Mouse (Mus musculus): ENCODE data around the gene Bcar1.
A peak's percentile ranks its signal among the peaks of the same experiment; 100 is the strongest.

The Bcar1 gene

DNA sequence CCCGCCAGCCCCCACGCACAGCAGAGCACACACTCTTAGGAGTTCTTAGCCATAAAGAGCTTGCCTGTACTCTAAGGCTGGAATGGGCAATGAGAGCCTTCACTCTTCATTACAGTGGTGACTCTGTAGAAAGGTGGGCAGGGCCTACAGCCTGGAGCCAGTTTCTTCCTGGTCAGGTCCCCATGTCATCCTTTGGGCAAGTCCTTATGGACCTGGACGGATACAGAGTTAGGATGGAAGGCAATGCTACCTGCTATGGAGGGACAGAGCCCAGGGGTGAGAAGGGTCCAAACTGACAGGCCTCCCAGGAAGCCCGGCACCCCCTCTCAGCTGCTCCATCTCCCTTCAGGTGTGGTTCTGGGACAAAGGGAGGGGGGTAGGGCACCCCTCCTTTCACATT, 7.8 kb downstream of the Bcar1 start:
- peak in 1 of 2 experiments; percentile 45 for DNase-seq

DNA sequence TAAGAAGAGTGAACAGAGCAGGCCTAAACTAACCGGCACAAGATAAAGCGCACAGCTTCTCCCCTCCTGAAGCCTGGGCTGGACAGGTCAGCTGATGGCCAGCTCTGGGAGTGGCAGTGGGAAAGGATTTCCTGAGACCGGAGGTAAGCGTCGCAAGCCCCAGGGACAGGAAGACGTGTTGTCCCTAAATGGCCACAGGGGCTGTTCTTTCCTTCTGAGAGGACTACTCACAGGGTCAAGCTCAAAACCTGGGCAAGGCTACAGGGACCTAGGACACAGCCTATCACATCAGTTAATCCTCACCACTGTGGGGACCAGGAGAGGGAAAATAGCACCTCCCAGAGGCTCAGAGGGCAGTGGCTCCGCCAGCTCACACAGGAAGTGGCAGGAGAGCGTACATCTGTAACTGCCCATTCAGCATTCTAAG, 8.3 kb downstream of the Bcar1 start:
- DNase-seq = peak; percentile 37 to 42

GRCm38 (mm10) chr8:111734244-111734960, 9.2 kb downstream of the Bcar1 start:
- peak; percentile 34 to 35 for DNase-seq

GRCm38 (mm10) chr8:111733581-111734243, 9.9 kb downstream of the Bcar1 start:
- no peak for DNase-seq

DNA sequence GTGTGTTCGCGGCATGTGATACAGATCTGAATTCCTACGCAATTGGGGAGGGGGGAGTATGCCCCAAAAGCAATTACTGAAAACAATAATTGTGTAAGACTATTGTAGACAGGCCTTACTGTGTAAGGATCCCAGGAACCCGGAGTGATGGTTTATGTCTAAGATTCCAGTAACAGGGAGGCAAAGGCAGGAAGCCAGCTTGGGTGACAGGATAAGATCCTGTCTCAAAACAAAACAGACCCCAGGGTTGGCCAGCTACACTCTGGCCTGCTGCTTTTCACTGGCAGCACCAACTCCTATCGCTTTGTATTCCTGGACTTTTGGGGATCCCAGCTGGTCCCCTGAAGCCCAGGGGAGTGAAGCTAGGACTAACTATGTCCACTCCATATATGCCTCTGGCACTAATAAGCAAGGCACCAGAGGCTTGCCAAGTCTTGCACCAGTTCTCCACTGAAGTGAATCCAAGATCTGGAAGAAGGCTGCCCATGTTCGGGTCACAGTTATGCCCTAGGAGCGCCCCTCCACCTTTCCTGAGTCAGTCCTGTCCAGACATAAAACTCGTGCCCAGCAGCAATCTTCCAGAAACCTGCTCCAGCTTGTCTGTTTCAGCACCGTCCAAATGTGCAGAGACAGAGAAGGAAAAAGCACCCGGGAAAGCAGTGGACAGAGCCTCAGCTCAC, 11.1 kb downstream of the Bcar1 start:
- peak in 1 of 2 experiments; percentile 29 for DNase-seq

DNA sequence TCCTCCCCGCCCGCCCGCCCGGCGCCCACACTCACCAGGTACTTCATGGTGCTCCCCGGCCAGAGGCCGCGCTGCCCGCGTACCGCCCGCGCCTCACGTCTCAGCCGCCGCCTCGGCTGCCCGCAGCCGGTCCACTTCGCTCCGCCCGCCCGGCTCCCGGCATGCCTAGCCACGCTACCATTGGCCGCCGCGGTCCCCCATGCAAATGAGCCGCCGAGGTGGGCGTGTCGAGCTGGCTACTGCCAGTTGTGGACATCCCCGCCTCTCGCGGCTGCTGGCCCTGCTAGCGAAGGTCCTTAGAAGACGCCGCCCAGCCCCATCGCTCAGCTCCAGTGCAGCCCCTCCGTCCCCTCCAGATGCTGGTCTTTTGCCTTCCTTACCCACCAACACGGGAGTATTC, 11.6 kb downstream of the Bcar1 start:
- DNase-seq = peak; percentile 94 to 97

GRCm38 (mm10) chr8:111731231-111731977, 12.2 kb downstream of the Bcar1 start:
- peak; percentile 66 to 70 for DNase-seq

- peak; percentile 33 to 34 for DNase-seq
Observed at GRCm38 (mm10) chr8:111729233-111730170, 14.1 kb downstream of the Bcar1 start.

- DNase-seq = peak; percentile 22
Observed at GRCm38 (mm10) chr8:111728481-111728880, 15.1 kb downstream of the Bcar1 start.

DNA sequence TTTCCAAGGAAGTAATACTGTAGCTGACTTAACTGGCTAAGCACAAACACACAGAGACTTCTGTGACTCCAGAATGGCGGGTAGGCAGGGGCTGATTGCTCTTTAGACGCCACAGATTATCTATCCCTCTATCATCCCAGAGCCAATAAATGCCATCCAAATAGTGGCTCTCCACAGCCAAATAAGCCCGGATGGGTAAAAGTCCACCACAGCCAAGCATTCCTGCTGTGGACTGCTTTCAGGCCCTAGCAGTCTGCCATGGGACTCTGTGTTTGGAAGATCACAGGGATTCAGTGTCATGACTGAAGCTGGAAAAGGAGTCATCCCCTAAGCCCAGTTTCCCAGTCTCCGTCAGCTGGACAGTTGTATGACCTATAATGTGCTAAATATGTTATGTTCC, 16.1 kb downstream of the Bcar1 start:
- DNase-seq = peak; percentile 2 to 11

GRCm38 (mm10) chr8:111726102-111726900, 17.3 kb downstream of the Bcar1 start:
- peak; percentile 68 to 77 for DNase-seq

DNA sequence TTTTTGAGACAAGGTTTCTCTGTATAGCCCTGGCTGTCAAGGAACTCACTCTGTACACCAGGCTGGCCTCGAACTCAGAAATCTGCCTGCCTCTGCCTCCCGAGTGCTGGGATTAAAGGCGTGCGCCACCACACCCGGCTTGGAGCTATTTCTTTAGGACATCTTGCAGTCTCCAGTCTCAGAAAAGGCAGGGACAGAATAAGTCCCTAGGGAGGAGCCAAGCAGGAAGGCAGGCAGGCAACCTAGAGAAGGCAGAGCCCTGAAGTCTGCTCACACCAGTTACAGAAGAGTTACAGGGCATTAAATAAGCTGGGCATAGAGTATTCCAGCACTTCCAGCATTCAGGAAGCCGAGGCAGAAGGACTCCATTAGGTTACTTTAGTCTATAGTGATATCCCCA, 18.3 kb downstream of the Bcar1 start:
- DNase-seq = peak in 1 of 2 experiments; percentile 10

DNA sequence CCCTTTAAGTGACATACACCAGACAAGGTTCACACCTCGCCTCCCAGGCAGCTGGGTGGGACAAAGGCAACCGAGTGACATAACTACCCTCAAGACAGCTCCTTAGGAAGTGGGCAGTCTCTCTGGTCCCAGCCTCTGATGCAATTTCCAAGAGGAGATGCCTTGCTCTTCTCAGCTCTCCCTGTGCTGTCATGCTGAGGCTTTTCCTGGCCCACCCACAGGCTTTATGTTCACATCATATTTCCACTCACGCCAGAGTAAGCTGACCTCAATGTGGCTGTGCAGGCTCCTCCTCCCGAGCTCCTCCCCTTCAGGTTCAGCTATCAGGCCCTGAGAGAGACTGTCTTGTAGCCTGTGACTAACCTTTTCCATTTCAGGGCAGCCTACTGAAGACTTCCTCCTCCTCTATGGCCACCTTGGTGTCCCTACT, 23.5 kb downstream of the Bcar1 start:
- peak; percentile 11 to 20 for DNase-seq

DNA sequence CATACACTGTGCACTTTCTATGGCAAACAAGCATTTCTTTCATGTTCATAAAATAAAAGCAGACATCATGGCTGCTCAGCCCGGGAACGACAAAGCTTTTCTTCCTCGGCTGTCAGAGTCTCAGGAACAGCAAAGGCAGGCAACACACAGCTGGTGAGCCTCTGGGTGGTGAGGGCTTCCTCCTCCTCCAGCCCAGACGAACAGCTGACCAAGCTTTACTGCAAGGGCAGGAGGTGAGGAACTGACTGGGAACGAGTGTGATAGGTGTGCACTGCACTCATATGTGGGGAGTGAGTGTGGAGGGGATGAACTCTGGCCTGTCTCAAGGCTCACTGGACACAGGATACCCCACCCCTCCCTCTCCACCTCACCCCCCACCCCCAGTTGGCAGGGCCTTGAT, 24.7 kb downstream of the Bcar1 start:
- peak; percentile 11 to 18 for DNase-seq

DNA sequence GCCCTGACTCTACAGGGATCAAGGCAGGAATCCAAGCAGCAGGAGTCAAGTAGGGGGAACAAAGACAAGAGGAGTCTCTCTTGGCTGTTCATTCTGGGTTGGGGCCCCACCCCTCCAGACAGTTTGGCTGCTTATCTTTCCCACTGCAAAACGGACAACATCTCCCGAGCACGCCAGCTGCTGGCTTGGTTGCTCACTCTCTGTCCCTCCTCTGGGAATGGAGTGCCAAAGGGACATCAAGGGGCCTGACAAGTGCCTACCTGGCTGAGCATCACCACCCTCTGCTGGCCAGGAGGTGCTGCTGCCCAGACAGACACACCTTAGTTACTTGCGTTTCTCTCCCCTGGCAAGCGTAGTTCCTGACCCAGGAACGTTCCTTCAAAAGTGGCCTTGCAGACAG, 25.7 kb downstream of the Bcar1 start:
- DNase-seq = peak; percentile 58 to 65

DNA sequence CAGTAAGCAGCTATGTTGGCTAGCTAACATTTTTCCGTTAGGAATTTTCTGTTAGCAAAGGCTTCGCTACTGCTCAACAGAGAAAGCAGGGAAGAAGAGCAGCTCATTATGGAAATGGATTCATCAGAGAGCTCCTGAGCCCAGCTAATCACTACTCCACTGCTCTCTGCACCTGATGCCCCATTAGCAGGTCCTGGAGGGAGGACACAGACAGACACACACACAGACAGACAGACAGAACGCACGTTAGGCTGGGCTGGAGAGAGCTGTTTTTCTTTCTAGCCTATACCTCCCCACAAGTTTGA, 26.2 kb downstream of the Bcar1 start:
- no peak for DNase-seq

- DNase-seq = peak; percentile 84 to 85
Observed at GRCm38 (mm10) chr8:111716603-111717487, 26.8 kb downstream of the Bcar1 start.

- DNase-seq = peak; percentile 28 to 50
Observed at GRCm38 (mm10) chr8:111715514-111715913, 28.1 kb downstream of the Bcar1 start.

DNA sequence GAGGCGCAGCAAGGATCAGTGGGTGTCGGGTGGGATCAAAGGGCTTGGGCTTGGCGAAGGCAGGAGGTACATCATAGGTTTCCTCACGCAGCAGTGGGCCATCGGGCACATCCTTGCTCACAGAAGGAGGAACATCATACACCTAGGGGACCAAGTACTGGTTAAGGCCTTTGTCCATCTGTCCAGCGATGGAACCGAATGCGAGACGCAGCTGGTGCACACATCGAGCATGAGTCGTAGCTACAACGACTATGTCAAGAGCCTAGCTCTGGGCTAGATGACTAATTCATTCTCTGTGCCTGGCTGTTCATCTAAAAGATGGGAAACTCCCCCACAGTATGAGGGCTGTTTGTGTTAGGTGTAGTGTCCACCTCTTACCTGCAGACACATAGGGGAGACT, 29.3 kb downstream of the Bcar1 start:
- no peak for DNase-seq

GRCm38 (mm10) chr8:111713817-111714216, 29.8 kb downstream of the Bcar1 start:
- peak; percentile 56 to 59 for DNase-seq

Measured in cerebellum, postnatal 25 days (tissue).